Mouse (Mus musculus): ENCODE measurements around the gene Disp2. TPM values are rescaled to one million over a fixed set of nuclear protein-coding genes. Genes with fewer than 3 reads are reported as not detected.
A peak's percentile ranks its signal among the peaks of the same experiment; 100 is the strongest.

Gene Disp2
- polyA plus RNA-seq, 1 experiment from 2014 or later: 2.3 TPM

DNA sequence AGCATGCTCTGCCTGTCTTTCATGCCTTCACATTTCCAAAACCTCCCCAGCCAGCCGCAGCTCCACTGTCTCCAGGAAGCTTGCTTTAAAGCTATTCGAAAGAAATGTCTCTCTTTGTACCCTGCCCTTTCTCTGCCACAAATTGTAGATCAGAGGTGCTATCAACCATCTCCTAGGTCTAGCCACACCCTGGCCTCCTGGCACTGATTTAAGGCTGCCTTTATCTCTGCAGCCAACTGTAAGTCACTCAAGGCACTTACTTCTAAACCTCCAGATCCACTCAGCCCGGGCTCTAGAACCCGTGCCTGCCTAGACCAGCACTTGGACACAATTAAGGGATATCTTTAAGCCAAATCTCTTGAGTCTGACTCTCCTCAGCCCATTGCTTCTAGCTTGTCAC is 1.1 kb upstream of the Disp2 start:
- no peaks in the 10 kb centered on the region for H3K9me3 ChIP-seq (ENCODE audit: control insufficient read depth, low read length)
- H3K4me3 ChIP-seq (ENCODE audit: low read length): no peak overlapping the region
- no peak overlapping the region for H3K9ac ChIP-seq (ENCODE audit: low read depth, low read length)
- ATAC-seq: no peak
- no peak overlapping the region for H3K27ac ChIP-seq (ENCODE audit: low read length)
- 74% methylated on average over 4 of the region's 4 CpGs for WGBS
- no peak overlapping the region for H3K4me2 ChIP-seq (ENCODE audit: low read depth, low read length)
- no peaks in the 10 kb centered on the region; the same call in 1 of the 2 replicates for H3K36me3 ChIP-seq (ENCODE audit: control insufficient read depth, insufficient read depth, low read length)
- no peaks in the 10 kb centered on the region for H3K27me3 ChIP-seq (replicated peaks; ENCODE audit: control insufficient read depth, insufficient read depth, low read length)
- H3K4me1 ChIP-seq (ENCODE audit: control insufficient read depth, insufficient read depth, low read length): peaks cover 20% of the 10 kb centered on the region

- no peaks in the 10 kb centered on the region for H3K27me3 ChIP-seq (replicated peaks; ENCODE audit: control insufficient read depth, insufficient read depth, low read length)
- ATAC-seq: no peak
- peaks cover 19% of the 10 kb centered on the region for H3K4me1 ChIP-seq (ENCODE audit: control insufficient read depth, insufficient read depth, low read length)
- H3K9me3 ChIP-seq (ENCODE audit: control insufficient read depth, low read length): no peaks in the 10 kb centered on the region
- H3K27ac ChIP-seq (ENCODE audit: low read length): no peak overlapping the region
- peak overlapping the region; percentile 41 for H3K4me3 ChIP-seq (ENCODE audit: low read length)
- peak overlapping the region; percentile 20; the same call in 1 of the 2 replicates for H3K9ac ChIP-seq (ENCODE audit: low read depth, low read length)
- H3K4me2 ChIP-seq (ENCODE audit: low read depth, low read length): peak overlapping the region; percentile 62
- H3K36me3 ChIP-seq (ENCODE audit: control insufficient read depth, insufficient read depth, low read length): no peaks in the 10 kb centered on the region
- 12% methylated on average over 10 of the region's 10 CpGs for WGBS
Observed at GRCm38 (mm10) chr2:118779065-118779464, 454 bp upstream of the Disp2 start.

- no peak overlapping the region for H3K4me3 ChIP-seq (ENCODE audit: low read length)
- ATAC-seq: no peak
- H3K9me3 ChIP-seq (ENCODE audit: control insufficient read depth, low read length): no peaks in the 10 kb centered on the region
- H3K27me3 ChIP-seq (replicated peaks; ENCODE audit: control insufficient read depth, insufficient read depth, low read length): no peaks in the 10 kb centered on the region
- no peak overlapping the region for H3K9ac ChIP-seq (ENCODE audit: low read depth, low read length)
- H3K27ac ChIP-seq (ENCODE audit: low read length): no peak overlapping the region
- 50% methylated on average over 1 of the region's 1 CpGs for WGBS
- H3K36me3 ChIP-seq (ENCODE audit: control insufficient read depth, insufficient read depth, low read length): no peaks in the 10 kb centered on the region
- H3K4me2 ChIP-seq (ENCODE audit: low read depth, low read length): no peak overlapping the region
- peaks cover 7% of the 10 kb centered on the region for H3K4me1 ChIP-seq (ENCODE audit: control insufficient read depth, insufficient read depth, low read length)
Observed at GRCm38 (mm10) chr2:118781115-118781514, 1.6 kb downstream of the Disp2 start.

GRCm38 (mm10) chr2:118782303-118782702 is 2.8 kb downstream of the Disp2 start:
- Histone ChIP-seq H3K9ac (ENCODE audit: low read depth, low read length) (no peak overlapping the region), H3K9me3 (ENCODE audit: control insufficient read depth, low read length) (no peaks in the 10 kb centered on the region), H3K4me1 (ENCODE audit: control insufficient read depth, insufficient read depth, low read length) (peaks cover 5% of the 10 kb centered on the region), H3K4me2 (ENCODE audit: low read depth, low read length) (no peak overlapping the region), H3K4me3 (ENCODE audit: low read length) (no peak overlapping the region), H3K27ac (ENCODE audit: low read length) (no peak overlapping the region), H3K36me3 (ENCODE audit: control insufficient read depth, insufficient read depth, low read length) (no peaks in the 10 kb centered on the region), H3K27me3 (replicated peaks; ENCODE audit: control insufficient read depth, insufficient read depth, low read length) (no peaks in the 10 kb centered on the region)
- peak; percentile 38; the same call in 1 of the 2 replicates for ATAC-seq
- WGBS: 48% methylated on average over 4 of the region's 4 CpGs

- H3K4me3 ChIP-seq (ENCODE audit: low read length): no peak overlapping the region
- no peaks in the 10 kb centered on the region for H3K9me3 ChIP-seq (ENCODE audit: control insufficient read depth, low read length)
- H3K4me1 ChIP-seq (ENCODE audit: control insufficient read depth, insufficient read depth, low read length): peaks cover 5% of the 10 kb centered on the region
- no peak overlapping the region for H3K4me2 ChIP-seq (ENCODE audit: low read depth, low read length)
- H3K36me3 ChIP-seq (ENCODE audit: control insufficient read depth, insufficient read depth, low read length): no peaks in the 10 kb centered on the region
- ATAC-seq: no peak
- WGBS: 52% methylated on average over 5 of the region's 5 CpGs
- H3K27ac ChIP-seq (ENCODE audit: low read length): no peak overlapping the region
- H3K9ac ChIP-seq (ENCODE audit: low read depth, low read length): no peak overlapping the region
- H3K27me3 ChIP-seq (replicated peaks; ENCODE audit: control insufficient read depth, insufficient read depth, low read length): no peaks in the 10 kb centered on the region
Observed at GRCm38 (mm10) chr2:118783093-118783492, 3.6 kb downstream of the Disp2 start.

GRCm38 (mm10) chr2:118783663-118784062 is 4.1 kb downstream of the Disp2 start:
- 89% methylated on average over 7 of the region's 7 CpGs for WGBS

GRCm38 (mm10) chr2:118786525-118786924 is 7.0 kb downstream of the Disp2 start:
- Histone ChIP-seq H3K27ac (ENCODE audit: low read length) (no peak overlapping the region), H3K36me3 (ENCODE audit: control insufficient read depth, insufficient read depth, low read length) (no peaks in the 10 kb centered on the region), H3K27me3 (replicated peaks; ENCODE audit: control insufficient read depth, insufficient read depth, low read length) (no peaks in the 10 kb centered on the region), H3K9me3 (ENCODE audit: control insufficient read depth, low read length) (no peaks in the 10 kb centered on the region), H3K4me1 (ENCODE audit: control insufficient read depth, insufficient read depth, low read length) (peaks cover 8% of the 10 kb centered on the region; the same call in 1 of the 2 replicates), H3K4me2 (ENCODE audit: low read depth, low read length) (no peak overlapping the region), H3K9ac (ENCODE audit: low read depth, low read length) (no peak overlapping the region), H3K4me3 (ENCODE audit: low read length) (no peak overlapping the region)
- 68% methylated on average over 5 of the region's 5 CpGs for WGBS
- no peak for ATAC-seq

More at GRCm38 (mm10) chr2:118783663-118784062, 4.1 kb downstream of the Disp2 start:
- no peaks in the 10 kb centered on the region for H3K36me3 ChIP-seq (ENCODE audit: control insufficient read depth, insufficient read depth, low read length)
- no peak overlapping the region for H3K27ac ChIP-seq (ENCODE audit: low read length)
- peaks cover 3% of the 10 kb centered on the region for H3K4me1 ChIP-seq (ENCODE audit: control insufficient read depth, insufficient read depth, low read length)
- H3K27me3 ChIP-seq (replicated peaks; ENCODE audit: control insufficient read depth, insufficient read depth, low read length): no peaks in the 10 kb centered on the region
- H3K4me3 ChIP-seq (ENCODE audit: low read length): no peak overlapping the region
- no peak overlapping the region for H3K9ac ChIP-seq (ENCODE audit: low read depth, low read length)
- ATAC-seq: no peak
- no peak overlapping the region for H3K4me2 ChIP-seq (ENCODE audit: low read depth, low read length)
- H3K9me3 ChIP-seq (ENCODE audit: control insufficient read depth, low read length): no peaks in the 10 kb centered on the region

DNA sequence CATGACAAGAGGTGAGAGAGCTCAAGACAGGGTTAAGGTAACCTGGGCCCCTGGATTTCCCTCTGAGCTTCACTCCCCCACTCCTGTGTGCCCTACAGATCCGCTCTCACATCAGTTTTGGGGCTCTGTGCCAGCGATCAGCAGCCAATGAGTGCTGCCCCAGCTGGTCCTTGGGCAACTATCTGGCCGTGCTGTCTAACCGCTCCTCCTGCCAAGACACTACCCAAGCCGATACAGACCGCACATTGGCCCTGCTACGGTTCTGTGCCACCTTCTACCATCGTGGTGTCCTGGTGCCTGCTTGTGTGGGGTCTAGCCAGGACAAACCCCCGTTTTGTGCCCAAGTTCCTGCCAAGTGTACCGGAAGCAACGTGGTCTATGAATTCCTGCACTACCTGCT is 10.0 kb downstream of the Disp2 start:
- Histone ChIP-seq H3K36me3 (ENCODE audit: control insufficient read depth, insufficient read depth, low read length) (no peaks in the 10 kb centered on the region), H3K9ac (ENCODE audit: low read depth, low read length) (no peak overlapping the region), H3K9me3 (ENCODE audit: control insufficient read depth, low read length) (no peaks in the 10 kb centered on the region), H3K27me3 (replicated peaks; ENCODE audit: control insufficient read depth, insufficient read depth, low read length) (no peaks in the 10 kb centered on the region), H3K4me2 (ENCODE audit: low read depth, low read length) (no peak overlapping the region), H3K27ac (ENCODE audit: low read length) (no peak overlapping the region), H3K4me3 (ENCODE audit: low read length) (no peak overlapping the region), H3K4me1 (ENCODE audit: control insufficient read depth, insufficient read depth, low read length) (peaks cover 8% of the 10 kb centered on the region; the same call in 1 of the 2 replicates)
- WGBS: 86% methylated on average over 11 of the region's 11 CpGs
- no peak for ATAC-seq

DNA sequence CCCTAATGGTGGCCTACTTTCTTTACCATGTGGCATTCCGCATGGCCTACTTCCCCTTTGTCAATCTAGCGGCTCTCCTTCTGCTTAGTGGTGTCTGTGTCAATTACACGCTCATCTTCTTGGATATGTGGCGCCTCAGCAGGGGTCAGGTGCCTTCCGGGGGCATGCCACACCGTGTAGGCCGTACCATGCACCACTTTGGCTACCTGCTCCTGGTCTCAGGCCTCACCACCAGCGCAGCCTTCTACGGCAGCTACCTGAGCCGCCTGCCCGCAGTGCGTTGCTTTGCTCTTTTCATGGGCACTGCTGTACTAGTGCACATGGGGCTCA is 10.7 kb downstream of the Disp2 start:
- no peak overlapping the region for H3K27ac ChIP-seq (ENCODE audit: low read length)
- H3K9me3 ChIP-seq (ENCODE audit: control insufficient read depth, low read length): no peaks in the 10 kb centered on the region
- H3K4me2 ChIP-seq (ENCODE audit: low read depth, low read length): peak overlapping the region; percentile 51
- no peak; the same call in 1 of the 2 replicates for ATAC-seq
- WGBS: 59% methylated on average over 12 of the region's 12 CpGs
- peak overlapping the region; percentile 43; the same call in 1 of the 2 replicates for H3K9ac ChIP-seq (ENCODE audit: low read depth, low read length)
- H3K4me1 ChIP-seq (ENCODE audit: control insufficient read depth, insufficient read depth, low read length): peaks cover 8% of the 10 kb centered on the region; the same call in 1 of the 2 replicates
- no peaks in the 10 kb centered on the region for H3K36me3 ChIP-seq (ENCODE audit: control insufficient read depth, insufficient read depth, low read length)
- H3K27me3 ChIP-seq (replicated peaks; ENCODE audit: control insufficient read depth, insufficient read depth, low read length): no peaks in the 10 kb centered on the region
- peak overlapping the region; percentile 24 for H3K4me3 ChIP-seq (ENCODE audit: low read length)
